ENCODE assay signal across 15 mouse cellular contexts in genomic region chr12:105867646-105868045, GRCm38 (mm10).
"Had no signal": no experiment of that assay in that cellular context is flagged by ENCODE, and none has a peak within 500 bp of the region (broad histone marks: within the 10 kb centered on the region; RNA-seq: fewer than 3 reads in every experiment).

No protein-coding gene starts in this region.

- H3K27ac ChIP-seq: lung, embryonic 15.5 days; macrophage; midbrain, embryonic 12.5 days; neural tube, embryonic 12.5 days; stomach, embryonic 15.5 days; stomach, postnatal 0 days had no signal

- H3K4me1 ChIP-seq: lung, embryonic 15.5 days; stomach, embryonic 15.5 days had no signal

- H3K27me3 ChIP-seq: lung, embryonic 15.5 days; neural tube, embryonic 12.5 days; stomach, embryonic 15.5 days had no signal

- H3K4me3 ChIP-seq: lung, embryonic 15.5 days; midbrain, embryonic 12.5 days; neural tube, embryonic 12.5 days; stomach, embryonic 15.5 days had no signal

- DNase-seq: liver, postnatal 0 days; lung, adult 2 months; lung, postnatal 14 days; lung, postnatal 36 days; midbrain, embryonic 14.5 days; right cerebral cortex, postnatal 14 days; thymus, adult 2 months; thymus, postnatal 25 days; thymus, postnatal 4 days had no signal
